Mouse (Mus musculus) spleen, adult 2 months (tissue): Measurements from ENCODE around the gene Mrtfb. TPM values are rescaled to one million over a fixed set of nuclear protein-coding genes. Genes with fewer than 3 reads are reported as not detected.
"Not testable (repeated sequence)": the region's sequence is repeated elsewhere in the genome, so short reads cannot be mapped to it uniquely, and the experiment has no call there.

Experiments used
- DNase-seq, 2 experiments: peaks; one replicate each; pipeline versions ENCODE4 v3.0.0 to v3.0.0-alpha.2; 2012 to 2021; ENCODE audit warnings: low spot score in 2 of 2, low read depth in 1 of 2
- H3K27ac ChIP-seq: fragments of 200-500 bp; 2 replicates; pipeline ENCODE4 v1.5.1; 2012; ENCODE audit warnings: low read length, inconsistent platforms; ENCODE audit not compliant: insufficient read depth
- H3K27me3 ChIP-seq: fragments of 200-500 bp; 2 replicates; pipeline ENCODE4 v1.6.1; 2012; ENCODE audit warnings: mild to moderate bottlenecking, moderate library complexity, low read length, inconsistent platforms; ENCODE audit not compliant: control insufficient read depth, insufficient read depth
- H3K36me3 ChIP-seq: fragments of 200-500 bp; 2 replicates; pipeline ENCODE4 v1.6.1; 2012; ENCODE audit warnings: mild to moderate bottlenecking, low read length, inconsistent platforms; ENCODE audit not compliant: control insufficient read depth, insufficient read depth
- H3K4me1 ChIP-seq: fragments of 200-500 bp; 2 replicates; pipeline ENCODE4 v1.6.1; 2011; ENCODE audit warnings: inconsistent platforms; ENCODE audit not compliant: control insufficient read depth, insufficient read depth, insufficient read length
- H3K4me3 ChIP-seq: fragments of 200-500 bp; 2 replicates; pipeline ENCODE4 v1.5.1; 2011; ENCODE audit warnings: mild to moderate bottlenecking, inconsistent platforms; ENCODE audit not compliant: insufficient read depth, insufficient read length; ENCODE audit errors: extremely low read depth
- CTCF ChIP-seq: fragments of 200-500 bp; IDR thresholded peaks from 2 replicates; pipeline ENCODE4 v1.5.1; 2011; ENCODE audit warnings: mild to moderate bottlenecking, inconsistent platforms; ENCODE audit not compliant: insufficient read depth, insufficient read length, insufficient replicate concordance; ENCODE audit errors: extremely low read depth
- POLR2A ChIP-seq: fragments of 200-500 bp; IDR thresholded peaks from 2 replicates; pipeline ENCODE4 v1.6.1; 2011; ENCODE audit warnings: low read depth, low read length, inconsistent platforms
- WGBS: fragments of 180-500 bp; shearing (Covaris S2); methylation state at CpG from one replicate; pipeline ENCODE4 v1.1.7; 2018; 5-methylcytosine and 5-hydroxymethylcytosine counted together
- polyA plus RNA-seq: library from polyadenylated mRNA; depleted of rRNA; stranded (reverse); fragments of >200 nt; gene quantifications from 2 replicates; pipeline ENCODE4 v1.2.3, GENCODE M21; 2012

The Mrtfb gene
- polyA plus RNA-seq, 1 experiment, result 4.5 TPM

GRCm38 (mm10) chr16:13330221-13330659, 74.0 kb downstream of the Mrtfb start:
- H3K27me3 ChIP-seq, result no peaks in the 10 kb centered on the region
- no peak for DNase-seq
- H3K36me3 ChIP-seq, result no peaks in the 10 kb centered on the region
- no peak overlapping the region for H3K4me3 ChIP-seq
- no peak overlapping the region for H3K27ac ChIP-seq
- no peak for TF ChIP-seq CTCF
- no peak for TF ChIP-seq POLR2A
- no peaks in the 10 kb centered on the region for H3K4me1 ChIP-seq
- WGBS, result 83% methylated on average over 6 of the region's 6 CpGs

GRCm38 (mm10) chr16:13331898-13332297, 75.6 kb downstream of the Mrtfb start:
- no peak for DNase-seq
- 62% methylated on average over 3 of the region's 3 CpGs for WGBS
- H3K27ac ChIP-seq, result no peak overlapping the region
- no peaks in the 10 kb centered on the region for H3K36me3 ChIP-seq
- no peaks in the 10 kb centered on the region for H3K27me3 ChIP-seq
- no peaks in the 10 kb centered on the region for H3K4me1 ChIP-seq
- H3K4me3 ChIP-seq, result no peak overlapping the region
- TF ChIP-seq POLR2A (no peak), CTCF (no peak)

- Histone ChIP-seq H3K27me3 (no peaks in the 10 kb centered on the region), H3K27ac (no peak overlapping the region), H3K4me1 (no peaks in the 10 kb centered on the region), H3K4me3 (no peak overlapping the region), H3K36me3 (no peaks in the 10 kb centered on the region)
- WGBS, result 92% methylated on average over 2 of the region's 2 CpGs
- DNase-seq, result no peak
- TF ChIP-seq CTCF, result no peak
- TF ChIP-seq POLR2A, result no peak
Observed at GRCm38 (mm10) chr16:13332536-13332935, 76.3 kb downstream of the Mrtfb start.

- H3K36me3 ChIP-seq, result no peaks in the 10 kb centered on the region
- DNase-seq, result no peak
- no peaks in the 10 kb centered on the region for H3K27me3 ChIP-seq
- H3K27ac ChIP-seq, result no peak overlapping the region
- no peaks in the 10 kb centered on the region for H3K4me1 ChIP-seq
- H3K4me3 ChIP-seq, result no peak overlapping the region
- TF ChIP-seq POLR2A (no peak), CTCF (no peak)
- WGBS, result 93% methylated on average over 5 of the region's 5 CpGs
Observed at GRCm38 (mm10) chr16:13333781-13334341, 77.6 kb downstream of the Mrtfb start.

GRCm38 (mm10) chr16:13336503-13337230, 80.4 kb downstream of the Mrtfb start:
- Histone ChIP-seq H3K4me1 (no peaks in the 10 kb centered on the region), H3K27ac (no peak overlapping the region), H3K36me3 (no peaks in the 10 kb centered on the region), H3K27me3 (no peaks in the 10 kb centered on the region), H3K4me3 (no peak overlapping the region)
- WGBS, result 90% methylated on average over 5 of the region's 5 CpGs
- no peak for DNase-seq
- no peak for TF ChIP-seq POLR2A
- TF ChIP-seq CTCF, result no peak

- Histone ChIP-seq H3K4me1 (no peaks in the 10 kb centered on the region), H3K4me3 (no peak overlapping the region), H3K27ac (no peak overlapping the region), H3K36me3 (no peaks in the 10 kb centered on the region), H3K27me3 (no peaks in the 10 kb centered on the region)
- WGBS, result 81% methylated on average over 4 of the region's 4 CpGs
- TF ChIP-seq POLR2A (no peak), CTCF (no peak)
- DNase-seq, result no peak
Observed at GRCm38 (mm10) chr16:13338094-13338493, 81.8 kb downstream of the Mrtfb start.

- Histone ChIP-seq H3K36me3 (no peaks in the 10 kb centered on the region), H3K4me1 (no peaks in the 10 kb centered on the region), H3K27me3 (no peaks in the 10 kb centered on the region), H3K4me3 (no peak overlapping the region), H3K27ac (no peak overlapping the region)
- TF ChIP-seq CTCF, result no peak
- TF ChIP-seq POLR2A, result no peak
- 90% methylated on average over 6 of the region's 6 CpGs for WGBS
- no peak for DNase-seq
Observed at GRCm38 (mm10) chr16:13339433-13339832, 83.2 kb downstream of the Mrtfb start.

GRCm38 (mm10) chr16:13345822-13346221, 89.5 kb downstream of the Mrtfb start:
- DNase-seq, H3K27me3 ChIP-seq, H3K27ac ChIP-seq, H3K4me3 ChIP-seq, H3K4me1 ChIP-seq, H3K36me3 ChIP-seq: not testable (repeated sequence)
- 90% methylated on average over 2 of the region's 2 CpGs for WGBS
